Comparison of ENCODE assay signal across 11 mouse cellular contexts in the genomic region with DNA sequence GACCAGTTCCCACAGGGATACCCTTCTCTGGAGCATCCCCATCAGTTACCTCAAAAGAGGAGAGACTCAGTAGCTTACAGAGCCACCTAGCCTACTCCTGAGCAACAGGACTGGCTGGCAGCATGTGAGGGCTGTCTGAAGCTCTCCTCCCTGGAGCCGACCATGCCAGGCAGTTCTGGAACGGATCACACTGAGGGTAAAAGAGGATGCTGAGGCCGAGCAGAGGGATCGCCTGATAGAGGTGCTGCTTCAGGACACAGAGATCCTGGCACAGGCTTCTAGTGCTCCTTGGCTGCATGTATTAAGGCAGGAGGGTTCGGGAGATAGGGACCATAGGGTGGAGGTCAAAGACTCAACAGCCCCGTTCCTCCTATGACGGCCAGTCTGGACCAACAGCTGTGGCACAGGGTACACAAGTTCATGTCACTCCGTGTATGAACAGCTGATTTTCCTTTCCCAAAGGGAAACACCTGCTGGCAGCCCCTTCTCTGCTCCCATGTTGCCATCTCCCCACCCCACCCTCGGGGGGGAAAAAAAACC. TPM values are rescaled to one million over a fixed set of nuclear protein-coding genes. Genes with fewer than 3 reads are reported as not detected.
DNase-seq lines count a peak whose midpoint lies in the region; ATAC-seq and TF ChIP-seq lines count a peak whose summit lies in the region.
"Had no signal": no experiment of that assay in that cellular context is flagged by ENCODE, and none has a peak within 500 bp of the region (broad histone marks: within the 10 kb centered on the region; RNA-seq: fewer than 3 reads in every experiment).

No protein-coding gene starts in this region.

- 61% methylated on average over 9 of the region's 9 CpGs for WGBS in embryonic facial prominence, embryonic 15.5 days
- 66% methylated on average over 9 of the region's 9 CpGs for WGBS in intestine, embryonic 15.5 days
- WGBS in neural tube, embryonic 13.5 days, result 42% methylated on average over 9 of the region's 9 CpGs

- H3K9ac ChIP-seq in embryonic facial prominence, embryonic 15.5 days, result no peak overlapping the region
- H3K9ac ChIP-seq in intestine, embryonic 15.5 days, result no peak overlapping the region
- peak overlapping the region; percentile 100 for H3K9ac ChIP-seq in neural tube, embryonic 13.5 days
- H3K9ac ChIP-seq: liver, embryonic 15.5 days had no signal

- TF ChIP-seq CTCF in layer of hippocampus, adult 2 months (conservative IDR thresholded peaks at IDR 0.05), result no peak

- H3K27ac ChIP-seq in layer of hippocampus, adult 2 months, result peak overlapping the region; percentile 98
- no peak overlapping the region for H3K27ac ChIP-seq in embryonic facial prominence, embryonic 15.5 days (replicated peaks)
- H3K27ac ChIP-seq in intestine, embryonic 15.5 days, result no peak overlapping the region
- H3K27ac ChIP-seq in neural tube, embryonic 13.5 days (replicated peaks), result peak overlapping the region; percentile 98
- H3K27ac ChIP-seq: kidney, postnatal 0 days; liver, embryonic 15.5 days had no signal

- peaks cover 5% of the 10 kb centered on the region; the same call in 1 of the 2 replicates for H3K27me3 ChIP-seq in embryonic facial prominence, embryonic 15.5 days
- peaks cover 25% of the 10 kb centered on the region for H3K27me3 ChIP-seq in intestine, embryonic 15.5 days (replicated peaks)
- no peaks in the 10 kb centered on the region; the same call in none of the 2 replicates for H3K27me3 ChIP-seq in neural tube, embryonic 13.5 days

- H3K4me2 ChIP-seq in embryonic facial prominence, embryonic 15.5 days (replicated peaks), result peak overlapping the region; percentile 86; the same call in 1 of the 2 replicates
- H3K4me2 ChIP-seq in intestine, embryonic 15.5 days (replicated peaks), result peak overlapping the region; percentile 93; the same call in 1 of the 2 replicates
- peak overlapping the region; percentile 84 for H3K4me2 ChIP-seq in neural tube, embryonic 13.5 days
- H3K4me2 ChIP-seq: liver, embryonic 15.5 days had no signal

- intact Hi-C loops in left cerebral cortex, postnatal 36 days (cut with DNase I), result loop anchor here (5.0 kb wide), 1 partner anchor 40 kb away; no protein-coding TSS in a partner anchor

- peaks cover 41% of the 10 kb centered on the region for H3K36me3 ChIP-seq in embryonic facial prominence, embryonic 15.5 days
- peaks cover 12% of the 10 kb centered on the region; the same call in 1 of the 2 replicates for H3K36me3 ChIP-seq in intestine, embryonic 15.5 days
- peaks cover 50% of the 10 kb centered on the region for H3K36me3 ChIP-seq in neural tube, embryonic 13.5 days
- H3K36me3 ChIP-seq: liver, embryonic 15.5 days had no signal

- no peak for DNase-seq in layer of hippocampus, adult 2 months (ENCODE audit: low spot score in 2 of 2)
- no peak for DNase-seq in layer of hippocampus, postnatal 10 days (ENCODE audit: low spot score in 2 of 2)
- no peak for DNase-seq in ovary, postnatal 36 days (ENCODE audit: low spot score)
- DNase-seq in left cerebral cortex, postnatal 36 days (ENCODE audit: low spot score in 2 of 2), result no peak
- DNase-seq in c-Kit-positive CD71-positive TER-119-positive erythroid progenitor cells, embryonic 14.5 days (ENCODE audit: low spot score), result no peak
- DNase-seq: heart, adult 18-20 months had no signal

- ATAC-seq in embryonic facial prominence, embryonic 15.5 days (ENCODE audit: insufficient number of reproducible peaks, low FRiP score, low TSS enrichment, low read depth), result no peak
- no peak for ATAC-seq in intestine, embryonic 15.5 days
- no peak for ATAC-seq in neural tube, embryonic 13.5 days (ENCODE audit: low read depth)

- peaks cover 20% of the 10 kb centered on the region for H3K4me1 ChIP-seq in embryonic facial prominence, embryonic 15.5 days
- peaks cover 6% of the 10 kb centered on the region for H3K4me1 ChIP-seq in intestine, embryonic 15.5 days (replicated peaks)
- H3K4me1 ChIP-seq in neural tube, embryonic 13.5 days (replicated peaks), result peaks cover 65% of the 10 kb centered on the region
- H3K4me1 ChIP-seq: liver, embryonic 15.5 days had no signal

- peak overlapping the region; percentile 81 for H3K4me3 ChIP-seq in layer of hippocampus, adult 2 months
- peak overlapping the region; percentile 85; the same call in 1 of the 2 replicates for H3K4me3 ChIP-seq in embryonic facial prominence, embryonic 15.5 days (replicated peaks)
- H3K4me3 ChIP-seq in intestine, embryonic 15.5 days (replicated peaks), result no peak overlapping the region
- H3K4me3 ChIP-seq in neural tube, embryonic 13.5 days, result peak overlapping the region; percentile 91
- H3K4me3 ChIP-seq: liver, embryonic 15.5 days had no signal

- no peaks in the 10 kb centered on the region for H3K9me3 ChIP-seq in embryonic facial prominence, embryonic 15.5 days (replicated peaks)
- H3K9me3 ChIP-seq in intestine, embryonic 15.5 days, result no peaks in the 10 kb centered on the region
- no peaks in the 10 kb centered on the region for H3K9me3 ChIP-seq in neural tube, embryonic 13.5 days
- H3K9me3 ChIP-seq: liver, embryonic 15.5 days had no signal

RNA-seq across cellular contexts. Expression of a gene that starts 2.2 kb away (rescaled TPM):
- 100 to 1,000 TPM; 421 to 427 TPM for total RNA-seq in layer of hippocampus, adult 2 months (2021)
- total RNA-seq in layer of hippocampus, postnatal 10 days (2021), result 100 to 1,000 TPM; 721 to 749 TPM
- 116 and 124 TPM in 2 replicates for polyA plus RNA-seq in embryonic facial prominence, embryonic 15.5 days (2015; fragmentation: Nextera tagmentation; extraction: Ambion mirVana)
- 59.8 and 62.3 TPM in 2 replicates for polyA plus RNA-seq in intestine, embryonic 15.5 days (2015; fragmentation: Nextera tagmentation; extraction: Ambion mirVana)
- 976 and 984 TPM in 2 replicates for polyA plus RNA-seq in neural tube, embryonic 13.5 days (2015; fragmentation: Nextera tagmentation; extraction: Ambion mirVana)
- 100 to 1,000 TPM; 460 to 493 TPM for total RNA-seq in left cerebral cortex, postnatal 36 days (2021)

Comparison
In these comparisons a context has a peak if more than half of its experiments do, and no peak if none do; other contexts are left out.
1. H3K27ac ChIP-seq: peak in layer of hippocampus, adult 2 months (single experiment) and neural tube, embryonic 13.5 days (single experiment); none in embryonic facial prominence, embryonic 15.5 days (single experiment) and intestine, embryonic 15.5 days (single experiment).
2. Peak in every context shown above with its lines, with median percentiles within 50 percentile points of each other: H3K4me2 ChIP-seq.